Mouse (Mus musculus) forebrain, embryonic 10.5 days (tissue): ENCODE data around the gene Rnf157. TPM values are rescaled to one million over a fixed set of nuclear protein-coding genes. Genes with fewer than 3 reads are reported as not detected.

Source experiments
- DNase-seq: peaks from one replicate; pipeline ENCODE4 v3.0.0-alpha.2; 2017; ENCODE audit warnings: low spot score; ENCODE audit errors: extremely low spot score
- H3K27ac ChIP-seq: fragments of 300-500 bp; sonication (generic); 2 replicates; pipeline ENCODE4 v1.5.1; 2016; ENCODE audit warnings: mild to moderate bottlenecking
- H3K27me3 ChIP-seq: fragments of 300-500 bp; sonication (generic); 2 replicates; pipeline ENCODE4 v1.6.1; 2016; ENCODE audit warnings: mild to moderate bottlenecking; ENCODE audit not compliant: poor library complexity, severe bottlenecking
- H3K36me3 ChIP-seq: fragments of 300-500 bp; sonication (generic); replicated peaks from 2 replicates; pipeline ENCODE4 v1.6.1; 2016; ENCODE audit warnings: mild to moderate bottlenecking, moderate library complexity
- H3K4me1 ChIP-seq: fragments of 300-500 bp; sonication (generic); 2 replicates; pipeline ENCODE4 v1.6.1; 2016
- H3K4me3 ChIP-seq: fragments of 300-500 bp; sonication (generic); 2 replicates; pipeline ENCODE4 v1.5.1; 2016; ENCODE audit warnings: mild to moderate bottlenecking, moderate library complexity
- H3K9me3 ChIP-seq: fragments of 300-500 bp; sonication (generic); 2 replicates; pipeline ENCODE4 v1.6.1; 2016; ENCODE audit warnings: mild to moderate bottlenecking, moderate library complexity
- WGBS: fragments of 180-500 bp; shearing (Covaris S2); methylation state at CpG from one replicate; pipeline ENCODE4 v1.1.7; 2016; 5-methylcytosine and 5-hydroxymethylcytosine counted together
- polyA plus RNA-seq: library from polyadenylated mRNA; unstranded; fragments of >200 nt; fragmentation: Nextera tagmentation; extraction: Ambion mirVana; gene quantifications from 2 replicates; pipeline ENCODE4 v1.2.1, GENCODE M21; 2016

Rnf157 gene
- 5.5 and 5.7 TPM in 2 replicates for polyA plus RNA-seq

GRCm38 (mm10) chr11:116412904-116413630 lies at the start of gene Rnf157:
Rnf157 (minus strand) TSS chr11:116413032.
- 0 out of 2 replicates have a peak, but pooled peaks cover 4% of the 10 kb centered on the region for H3K36me3 ChIP-seq
- peaks cover 38% of the 10 kb centered on the region for H3K4me1 ChIP-seq
- WGBS: 2% methylated on average over 79 of the region's 82 CpGs
- peak within 1 kb of the TSS; percentile 94 for H3K27ac ChIP-seq
- H3K9me3 ChIP-seq: no peaks in the 10 kb centered on the region
- H3K27me3 ChIP-seq: peaks cover 44% of the 10 kb centered on the region
- peak; percentile 79 for DNase-seq
- peak within 1 kb of the TSS; percentile 81 for H3K4me3 ChIP-seq

DNA sequence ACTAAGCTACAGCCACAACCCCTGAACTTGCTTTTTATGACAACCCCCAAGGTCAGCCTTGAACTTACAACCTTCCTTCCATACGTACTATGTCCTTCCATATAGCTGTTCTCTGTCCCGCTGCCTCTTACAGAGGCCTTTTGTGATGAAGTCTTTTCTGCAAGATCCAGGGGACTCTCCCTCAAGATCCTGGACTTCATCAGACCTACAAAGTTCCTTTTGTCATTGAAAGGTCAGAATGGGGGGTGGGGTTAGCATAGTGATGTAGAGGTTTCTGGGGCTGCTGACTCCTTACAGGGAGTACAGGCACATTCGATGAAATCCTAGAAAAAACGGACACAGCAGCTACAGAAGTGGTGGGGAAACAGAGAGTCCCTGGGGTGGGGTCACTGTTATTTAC lies 47.0 kb upstream of the Rnf157 start:
- no peak overlapping the region for H3K4me3 ChIP-seq

GRCm38 (mm10) chr11:116456234-116456633 lies 43.4 kb upstream of the Rnf157 start:
- no peaks in the 10 kb centered on the region for H3K36me3 ChIP-seq
- H3K4me3 ChIP-seq: no peak overlapping the region
- no peak for DNase-seq
- peaks cover 3% of the 10 kb centered on the region; the same call in 1 of the 2 replicates for H3K4me1 ChIP-seq
- H3K27me3 ChIP-seq: 0 out of 2 replicates have a peak, but pooled peaks cover 7% of the 10 kb centered on the region
- no peak overlapping the region for H3K27ac ChIP-seq
- no peaks in the 10 kb centered on the region for H3K9me3 ChIP-seq
- WGBS: 87% methylated on average over 8 of the region's 8 CpGs

More for the DNA sequence above, 47.0 kb upstream of the Rnf157 start:
- no peak overlapping the region for H3K27ac ChIP-seq
- DNase-seq: no peak
- no peaks in the 10 kb centered on the region for H3K27me3 ChIP-seq
- peaks cover 11% of the 10 kb centered on the region for H3K4me1 ChIP-seq
- 57% methylated on average over 4 of the region's 4 CpGs for WGBS
- H3K36me3 ChIP-seq: no peaks in the 10 kb centered on the region
- no peaks in the 10 kb centered on the region for H3K9me3 ChIP-seq

GRCm38 (mm10) chr11:116453889-116454288 lies 41.1 kb upstream of the Rnf157 start:
- Histone ChIP-seq H3K27ac (no peak overlapping the region), H3K36me3 (no peaks in the 10 kb centered on the region), H3K4me1 (no peaks in the 10 kb centered on the region), H3K9me3 (peaks cover 6% of the 10 kb centered on the region; the same call in 1 of the 2 replicates), H3K27me3 (0 out of 2 replicates have a peak, but pooled peaks cover 7% of the 10 kb centered on the region), H3K4me3 (no peak overlapping the region)
- DNase-seq: no peak
- WGBS: 94% methylated on average over 10 of the region's 10 CpGs

DNA sequence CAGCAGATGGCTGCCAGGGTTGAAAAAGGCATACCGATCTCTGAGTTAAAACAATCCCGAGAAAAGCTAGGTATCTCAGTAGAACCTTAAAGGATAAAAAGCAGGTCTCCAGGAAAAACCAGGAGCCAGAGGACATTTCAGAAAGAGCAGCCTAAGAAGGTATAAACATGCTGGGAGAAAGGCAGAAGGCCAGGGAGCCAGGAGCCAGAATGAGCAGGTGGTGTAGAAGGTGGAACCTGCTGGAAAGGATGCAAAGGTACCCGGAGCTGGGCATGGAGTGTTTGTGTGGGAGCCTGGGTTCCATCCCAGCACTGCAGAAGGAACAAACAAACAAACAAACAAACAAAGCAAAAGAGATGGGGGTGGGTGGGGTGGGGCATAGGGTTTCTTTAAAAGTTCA lies 36.5 kb upstream of the Rnf157 start:
- WGBS: 92% methylated on average over 3 of the region's 3 CpGs
- Histone ChIP-seq H3K27ac (no peak overlapping the region), H3K4me3 (no peak overlapping the region), H3K27me3 (peaks cover 29% of the 10 kb centered on the region), H3K36me3 (no peaks in the 10 kb centered on the region), H3K9me3 (peaks cover 6% of the 10 kb centered on the region; the same call in 1 of the 2 replicates), H3K4me1 (peaks cover 29% of the 10 kb centered on the region)
- DNase-seq: no peak

- peaks cover 34% of the 10 kb centered on the region for H3K4me1 ChIP-seq
- 76% methylated on average over 5 of the region's 5 CpGs for WGBS
- no peak overlapping the region for H3K4me3 ChIP-seq
- no peaks in the 10 kb centered on the region for H3K36me3 ChIP-seq
- no peak overlapping the region for H3K27ac ChIP-seq
- DNase-seq: no peak
- peaks cover 24% of the 10 kb centered on the region for H3K27me3 ChIP-seq
- peaks cover 6% of the 10 kb centered on the region; the same call in 1 of the 2 replicates for H3K9me3 ChIP-seq
Measured at GRCm38 (mm10) chr11:116447822-116448221, 35.0 kb upstream of the Rnf157 start.

- no peak overlapping the region for H3K27ac ChIP-seq
- no peak for DNase-seq
- H3K4me3 ChIP-seq: peak overlapping the region; percentile 24; the same call in 1 of the 2 replicates
- H3K9me3 ChIP-seq: peaks cover 6% of the 10 kb centered on the region; the same call in 1 of the 2 replicates
- no peaks in the 10 kb centered on the region for H3K36me3 ChIP-seq
- H3K27me3 ChIP-seq: peaks cover 24% of the 10 kb centered on the region
- peaks cover 36% of the 10 kb centered on the region for H3K4me1 ChIP-seq
- 18% methylated on average over 19 of the region's 19 CpGs for WGBS
Measured at GRCm38 (mm10) chr11:116446308-116446887, 33.6 kb upstream of the Rnf157 start.

GRCm38 (mm10) chr11:116445596-116446307 lies 32.9 kb upstream of the Rnf157 start:
- Histone ChIP-seq H3K27ac (peak overlapping the region; percentile 5), H3K4me1 (peaks cover 37% of the 10 kb centered on the region), H3K9me3 (peaks cover 5% of the 10 kb centered on the region; the same call in 1 of the 2 replicates), H3K36me3 (no peaks in the 10 kb centered on the region), H3K27me3 (peaks cover 24% of the 10 kb centered on the region), H3K4me3 (peak overlapping the region; percentile 24; the same call in 1 of the 2 replicates)
- 31% methylated on average over 16 of the region's 16 CpGs for WGBS
- peak; percentile 95 for DNase-seq

GRCm38 (mm10) chr11:116443935-116444334 lies 31.1 kb upstream of the Rnf157 start:
- H3K27me3 ChIP-seq: peaks cover 24% of the 10 kb centered on the region
- peaks cover 16% of the 10 kb centered on the region for H3K36me3 ChIP-seq
- no peak for DNase-seq
- no peak overlapping the region for H3K27ac ChIP-seq
- no peak overlapping the region for H3K4me3 ChIP-seq
- 92% methylated on average over 6 of the region's 6 CpGs for WGBS
- H3K9me3 ChIP-seq: no peaks in the 10 kb centered on the region
- peaks cover 41% of the 10 kb centered on the region for H3K4me1 ChIP-seq

DNA sequence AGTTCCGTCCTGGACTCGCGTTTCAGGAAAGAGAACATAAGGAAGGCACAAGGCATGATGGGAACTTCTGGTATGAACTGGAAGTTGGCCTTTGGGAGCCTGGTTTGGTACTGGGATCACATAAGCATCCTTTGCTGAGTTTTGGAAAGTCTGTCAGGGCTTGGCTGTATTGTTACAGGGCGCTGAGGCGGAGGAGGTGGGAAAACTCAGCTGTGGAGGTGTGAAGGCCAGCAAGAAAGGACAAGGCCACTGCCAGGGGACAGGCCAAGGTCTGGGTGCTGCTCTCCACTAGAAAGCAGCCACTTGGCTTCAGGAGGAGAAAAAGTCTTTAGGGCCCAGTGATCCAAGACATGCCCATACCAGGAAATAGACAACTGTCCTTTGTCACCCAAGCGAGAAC lies 30.5 kb upstream of the Rnf157 start:
- H3K4me3 ChIP-seq: no peak overlapping the region
- H3K27me3 ChIP-seq: peaks cover 22% of the 10 kb centered on the region
- peaks cover 18% of the 10 kb centered on the region for H3K36me3 ChIP-seq
- peaks cover 38% of the 10 kb centered on the region for H3K4me1 ChIP-seq
- no peak for DNase-seq
- 90% methylated on average over 6 of the region's 6 CpGs for whole genome bisulfite sequencing
- no peaks in the 10 kb centered on the region for H3K9me3 ChIP-seq
- no peak overlapping the region for H3K27ac ChIP-seq

DNA sequence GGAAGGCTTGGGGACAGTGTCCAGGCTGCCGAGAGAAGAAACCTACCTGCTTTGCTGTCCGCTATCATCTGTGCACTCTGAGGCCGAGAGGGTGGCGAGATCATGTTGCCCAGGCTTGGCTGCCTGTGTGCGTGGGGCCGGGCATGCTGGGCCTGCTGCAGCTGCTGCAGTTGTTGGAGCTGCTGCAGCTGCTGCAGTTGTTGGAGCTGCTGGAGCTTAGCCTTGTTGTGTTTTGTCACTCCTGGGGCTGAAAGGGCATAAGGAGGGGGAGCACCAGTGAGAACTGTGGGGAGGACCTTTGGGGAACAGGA lies 30.0 kb upstream of the Rnf157 start:
- WGBS: 89% methylated on average over 6 of the region's 6 CpGs
- H3K4me3 ChIP-seq: no peak overlapping the region
- H3K27me3 ChIP-seq: peaks cover 18% of the 10 kb centered on the region
- H3K9me3 ChIP-seq: no peaks in the 10 kb centered on the region
- H3K36me3 ChIP-seq: peaks cover 22% of the 10 kb centered on the region
- peaks cover 35% of the 10 kb centered on the region for H3K4me1 ChIP-seq
- H3K27ac ChIP-seq: no peak overlapping the region
- DNase-seq: no peak

- Histone ChIP-seq H3K27me3 (peaks cover 13% of the 10 kb centered on the region), H3K4me1 (peaks cover 39% of the 10 kb centered on the region), H3K36me3 (peaks cover 27% of the 10 kb centered on the region), H3K9me3 (no peaks in the 10 kb centered on the region), H3K4me3 (no peak overlapping the region), H3K27ac (no peak overlapping the region)
- DNase-seq: no peak
- 84% methylated on average over 15 of the region's 15 CpGs for WGBS
Measured at GRCm38 (mm10) chr11:116442129-116442866, 29.5 kb upstream of the Rnf157 start.
